Comparison of ENCODE assay signal across 18 mouse cellular contexts in genomic region chr11:107373154-107373553, GRCm38 (mm10).
DNase-seq lines count a peak whose midpoint lies in the region; ATAC-seq lines count a peak whose summit lies in the region.
"Had no signal": no experiment of that assay in that cellular context is flagged by ENCODE, and none has a peak within 500 bp of the region (broad histone marks: within the 10 kb centered on the region; RNA-seq: fewer than 3 reads in every experiment).

No protein-coding gene starts in this region.

- no peak for DNase-seq in hindbrain, embryonic 14.5 days (ENCODE audit: low spot score)
- no peak for DNase-seq in hindbrain, embryonic 11.5 days (ENCODE audit: low spot score)
- no peak for DNase-seq in neural tube, embryonic 10.5 days (ENCODE audit: extremely low spot score, low spot score)
- no peak for DNase-seq in midbrain, embryonic 14.5 days
- no peak for DNase-seq in spleen, postnatal 10 days (ENCODE audit: low spot score in 2 of 2)
- DNase-seq in kidney, adult 8-10 months: no peak
- DNase-seq: adrenal gland, postnatal 10 days; cerebellum, adult 9-10 months; gastrocnemius, postnatal 10 days; heart, postnatal 14 days; kidney, postnatal 36 days; liver, embryonic 13.5 days had no signal

- no peak overlapping the region for H3K9ac ChIP-seq in hindbrain, embryonic 14.5 days
- H3K9ac ChIP-seq in hindbrain, embryonic 11.5 days (ENCODE audit: low read depth, low read length): no peak overlapping the region
- H3K9ac ChIP-seq in neural tube, embryonic 13.5 days: no peak overlapping the region
- no peak overlapping the region for H3K9ac ChIP-seq in midbrain, embryonic 14.5 days (replicated peaks; ENCODE audit: low read length)
- H3K9ac ChIP-seq: heart, embryonic 12.5 days; limb, embryonic 12.5 days; liver, embryonic 13.5 days had no signal

- H3K36me3 ChIP-seq in hindbrain, embryonic 14.5 days (replicated peaks; ENCODE audit: control insufficient read depth, insufficient read depth): no peaks in the 10 kb centered on the region
- no peaks in the 10 kb centered on the region for H3K36me3 ChIP-seq in hindbrain, embryonic 11.5 days (ENCODE audit: control insufficient read depth, insufficient read depth, low read length)
- H3K36me3 ChIP-seq in neural tube, embryonic 13.5 days: no peaks in the 10 kb centered on the region
- no peaks in the 10 kb centered on the region for H3K36me3 ChIP-seq in midbrain, embryonic 14.5 days (ENCODE audit: control insufficient read depth, insufficient read depth, low read length)
- H3K36me3 ChIP-seq: heart, embryonic 12.5 days; limb, embryonic 12.5 days; liver, embryonic 13.5 days had no signal

- 89% methylated on average over 4 of the region's 4 CpGs for WGBS in hindbrain, embryonic 14.5 days
- 98% methylated on average over 4 of the region's 4 CpGs for WGBS in hindbrain, embryonic 11.5 days
- WGBS in neural tube, embryonic 13.5 days: 92% methylated on average over 4 of the region's 4 CpGs
- 94% methylated on average over 4 of the region's 4 CpGs for WGBS in midbrain, embryonic 14.5 days

- H3K4me3 ChIP-seq in hindbrain, embryonic 14.5 days (replicated peaks; ENCODE audit: low read length): no peak overlapping the region
- no peak overlapping the region for H3K4me3 ChIP-seq in hindbrain, embryonic 11.5 days (ENCODE audit: low read depth, low read length)
- H3K4me3 ChIP-seq in neural tube, embryonic 13.5 days: no peak overlapping the region
- H3K4me3 ChIP-seq in midbrain, embryonic 14.5 days (replicated peaks; ENCODE audit: low read depth, low read length): no peak overlapping the region
- H3K4me3 ChIP-seq: erythroblast, embryonic 14.5 days; heart, embryonic 12.5 days; limb, embryonic 12.5 days; liver, embryonic 13.5 days had no signal

- H3K27ac ChIP-seq in hindbrain, embryonic 14.5 days: peak overlapping the region; percentile 71
- H3K27ac ChIP-seq in hindbrain, embryonic 11.5 days (ENCODE audit: low read depth, low read length): no peak overlapping the region
- peak overlapping the region; percentile 68 for H3K27ac ChIP-seq in neural tube, embryonic 13.5 days (replicated peaks)
- H3K27ac ChIP-seq in midbrain, embryonic 14.5 days (replicated peaks; ENCODE audit: low read depth, low read length): peak overlapping the region; percentile 55
- H3K27ac ChIP-seq: limb, embryonic 12.5 days; liver, embryonic 13.5 days had no signal

- no peak overlapping the region for H3K4me2 ChIP-seq in hindbrain, embryonic 14.5 days (replicated peaks)
- H3K4me2 ChIP-seq in hindbrain, embryonic 11.5 days (replicated peaks; ENCODE audit: low read depth, low read length): no peak overlapping the region
- no peak overlapping the region for H3K4me2 ChIP-seq in neural tube, embryonic 13.5 days
- no peak overlapping the region for H3K4me2 ChIP-seq in midbrain, embryonic 14.5 days (ENCODE audit: low read length)
- H3K4me2 ChIP-seq: heart, embryonic 12.5 days; limb, embryonic 12.5 days; liver, embryonic 13.5 days had no signal

- no peak for ATAC-seq in hindbrain, embryonic 14.5 days (ENCODE audit: low FRiP score)
- ATAC-seq in hindbrain, embryonic 11.5 days (ENCODE audit: low FRiP score): no peak
- no peak for ATAC-seq in neural tube, embryonic 13.5 days (ENCODE audit: low read depth)
- no peak for ATAC-seq in midbrain, embryonic 14.5 days (ENCODE audit: low FRiP score, low TSS enrichment)
- ATAC-seq: inflammation-experienced regulatory T-cells, adult 6 months; Patski had no signal

- no peaks in the 10 kb centered on the region for H3K27me3 ChIP-seq in hindbrain, embryonic 14.5 days (ENCODE audit: control insufficient read depth, insufficient read depth, low read length)
- no peaks in the 10 kb centered on the region for H3K27me3 ChIP-seq in hindbrain, embryonic 11.5 days (ENCODE audit: control insufficient read depth, insufficient read depth, low read length)
- H3K27me3 ChIP-seq in neural tube, embryonic 13.5 days: no peaks in the 10 kb centered on the region
- no peaks in the 10 kb centered on the region for H3K27me3 ChIP-seq in midbrain, embryonic 14.5 days (ENCODE audit: control insufficient read depth, insufficient read depth, low read length)
- H3K27me3 ChIP-seq: heart, embryonic 12.5 days; limb, embryonic 12.5 days; liver, embryonic 13.5 days; Patski had no signal

- no peaks in the 10 kb centered on the region for H3K9me3 ChIP-seq in hindbrain, embryonic 14.5 days (ENCODE audit: control insufficient read depth, low read length)
- no peaks in the 10 kb centered on the region for H3K9me3 ChIP-seq in hindbrain, embryonic 11.5 days (ENCODE audit: control insufficient read depth, low read length)
- no peaks in the 10 kb centered on the region for H3K9me3 ChIP-seq in neural tube, embryonic 13.5 days
- H3K9me3 ChIP-seq in midbrain, embryonic 14.5 days (ENCODE audit: control insufficient read depth, low read length): no peaks in the 10 kb centered on the region
- H3K9me3 ChIP-seq: heart, embryonic 12.5 days; limb, embryonic 12.5 days; liver, embryonic 13.5 days had no signal

- peaks cover 16% of the 10 kb centered on the region for H3K4me1 ChIP-seq in hindbrain, embryonic 14.5 days (replicated peaks; ENCODE audit: control insufficient read depth, insufficient read depth, low read length)
- no peaks in the 10 kb centered on the region for H3K4me1 ChIP-seq in hindbrain, embryonic 11.5 days (replicated peaks; ENCODE audit: control insufficient read depth, insufficient read depth, low read length)
- H3K4me1 ChIP-seq in neural tube, embryonic 13.5 days (replicated peaks): peaks cover 34% of the 10 kb centered on the region
- H3K4me1 ChIP-seq in midbrain, embryonic 14.5 days (ENCODE audit: control insufficient read depth, insufficient read depth, low read length): no peaks in the 10 kb centered on the region
